Mouse (Mus musculus) MEL (cell line): ENCODE data around the gene Lrrc71. TPM values are rescaled to one million over a fixed set of nuclear protein-coding genes. Genes with fewer than 3 reads are reported as not detected.
A peak's percentile ranks its signal among the peaks of the same experiment; 100 is the strongest.

Experiments
- DNase-seq: peaks from one replicate; pipeline ENCODE4 v3.0.0; 2011; ENCODE audit warnings: low read depth, low spot score
- H3K27ac ChIP-seq: 2 replicates; pipeline ENCODE4 v1.5.1; 2012; ENCODE audit warnings: low read depth, mild to moderate bottlenecking, control low read depth, low read length, moderate library complexity; ENCODE audit not compliant: control insufficient read depth
- H3K27me3 ChIP-seq, 2 experiments: fragments of 150-350 bp in 1 of 2; sonication (generic) in 1 of 2; 2 replicates each; pipeline ENCODE4 v1.6.1; 2012; ENCODE audit warnings: low read length in 2 of 2, mild to moderate bottlenecking in 2 of 2, improper control_type of control experiment in 1 of 2, moderate library complexity in 1 of 2; ENCODE audit not compliant: insufficient read depth in 2 of 2, control insufficient read depth in 1 of 2
- H3K36me3 ChIP-seq, 2 experiments: 2 replicates each; pipeline ENCODE4 v1.6.1; 2012 to 2014; ENCODE audit warnings: low read length in 2 of 2, improper control_type of control experiment in 1 of 2, inconsistent platforms in 1 of 2, mild to moderate bottlenecking in 1 of 2; ENCODE audit not compliant: insufficient read depth in 2 of 2, control insufficient read depth in 1 of 2
- H3K4me1 ChIP-seq, 2 experiments: fragments of 150-350 bp in 1 of 2; sonication (generic) in 1 of 2; 2 replicates each; pipeline ENCODE4 v1.6.1; 2012; ENCODE audit warnings: low read length in 2 of 2, improper control_type of control experiment in 1 of 2, mild to moderate bottlenecking in 1 of 2; ENCODE audit not compliant: insufficient read depth in 2 of 2, control insufficient read depth in 1 of 2
- H3K4me3 ChIP-seq, 2 experiments: fragments of 150-350 bp in 1 of 2; sonication (generic) in 1 of 2; 2 replicates each; pipeline ENCODE4 v1.5.1; 2012; ENCODE audit warnings: low read depth in 2 of 2, low read length in 2 of 2, mild to moderate bottlenecking in 2 of 2, moderate library complexity in 2 of 2, control low read depth in 1 of 2, improper control_type of control experiment in 1 of 2; ENCODE audit not compliant: control insufficient read depth in 1 of 2, insufficient read depth in 1 of 2
- H3K79me2 ChIP-seq: 2 replicates; pipeline ENCODE4 v1.6.1; 2012; ENCODE audit warnings: mild to moderate bottlenecking, low read length, moderate library complexity; ENCODE audit not compliant: control insufficient read depth, poor library complexity, insufficient read depth
- H3K9ac ChIP-seq: 2 replicates; pipeline ENCODE4 v1.6.1; 2012; ENCODE audit warnings: low read depth, mild to moderate bottlenecking, control low read depth, low read length, moderate library complexity; ENCODE audit not compliant: control insufficient read depth, poor library complexity, severe bottlenecking
- H3K9me3 ChIP-seq: fragments of 150-350 bp; sonication (generic); replicated peaks from 2 replicates; pipeline ENCODE4 v1.6.1; 2012; ENCODE audit warnings: mild to moderate bottlenecking, low read length, improper control_type of control experiment, moderate library complexity; ENCODE audit not compliant: insufficient read depth
- CHD1 ChIP-seq: IDR thresholded peaks from 2 replicates; pipeline ENCODE4 v1.6.1; 2012; ENCODE audit warnings: low read depth, mild to moderate bottlenecking, inconsistent platforms, low read length, improper control_type of control experiment
- CTCF ChIP-seq, 3 experiments: IDR thresholded peaks in 2 of 3; conservative IDR thresholded peaks in 1 of 3; 2 replicates each; pipeline ENCODE4 v1.5.1; 2011 to 2012; ENCODE audit warnings: low read length in 3 of 3, low read depth in 2 of 3, mild to moderate bottlenecking in 2 of 3, improper control_type of control experiment in 1 of 3, inconsistent platforms in 1 of 3, mixed read lengths in 1 of 3, moderate library complexity in 1 of 3; ENCODE audit not compliant: control insufficient read depth in 1 of 3, insufficient read depth in 1 of 3, poor library complexity in 1 of 3, severe bottlenecking in 1 of 3
- EP300 ChIP-seq, 2 experiments: IDR thresholded peaks; 2 replicates each; pipeline ENCODE4 v1.6.1; 2011; ENCODE audit warnings: improper control_type of control experiment in 2 of 2, low read length in 2 of 2, low read depth in 1 of 2, mild to moderate bottlenecking in 1 of 2
- ETS1 ChIP-seq: IDR thresholded peaks from 2 replicates; pipeline ENCODE4 v1.6.1; 2012; ENCODE audit warnings: low read depth, mild to moderate bottlenecking, inconsistent platforms, low read length, improper control_type of control experiment, moderate library complexity
- GATA1 ChIP-seq: IDR thresholded peaks from 2 replicates; pipeline ENCODE4 v1.6.1; 2011; ENCODE audit warnings: low read depth, low read length, improper control_type of control experiment
- KAT2A ChIP-seq: conservative IDR thresholded peaks from 2 replicates; pipeline ENCODE4 v1.6.1; 2012; ENCODE audit warnings: low read depth, low read length, improper control_type of control experiment, inconsistent platforms
- MAFK ChIP-seq: IDR thresholded peaks from 2 replicates; pipeline ENCODE4 v1.6.1; 2011; ENCODE audit warnings: low read depth, mild to moderate bottlenecking, low read length, improper control_type of control experiment, borderline replicate concordance
- MEF2A ChIP-seq: IDR thresholded peaks from 2 replicates; pipeline ENCODE4 v1.6.1; 2014; ENCODE audit warnings: low read depth, mild to moderate bottlenecking, inconsistent platforms, low read length, improper control_type of control experiment; ENCODE audit not compliant: poor library complexity, insufficient replicate concordance, severe bottlenecking; ENCODE audit errors: extremely low read depth
- MXI1 ChIP-seq: IDR thresholded peaks from 2 replicates; pipeline ENCODE4 v1.6.1; 2011; ENCODE audit warnings: mild to moderate bottlenecking, low read depth, low read length, improper control_type of control experiment
- MYC ChIP-seq: IDR thresholded peaks from 2 replicates; pipeline ENCODE4 v1.6.1; 2011; ENCODE audit warnings: low read depth, mild to moderate bottlenecking, low read length, improper control_type of control experiment, moderate library complexity
- NELFE ChIP-seq: IDR thresholded peaks from 2 replicates; pipeline ENCODE4 v1.6.1; 2011; ENCODE audit warnings: low read depth, low read length, improper control_type of control experiment
- POLR2A ChIP-seq, 2 experiments: IDR thresholded peaks; 2 replicates each; pipeline ENCODE4 v1.6.1; 2011 to 2012; ENCODE audit warnings: low read length in 2 of 2, mild to moderate bottlenecking in 2 of 2, control low read depth in 1 of 2, improper control_type of control experiment in 1 of 2, low read depth in 1 of 2, moderate library complexity in 1 of 2; ENCODE audit not compliant: control insufficient read depth in 1 of 2, insufficient read depth in 1 of 2, poor library complexity in 1 of 2
- RAD21 ChIP-seq: IDR thresholded peaks from 2 replicates; pipeline ENCODE4 v1.6.1; 2011; ENCODE audit warnings: mild to moderate bottlenecking, low read depth, low read length, improper control_type of control experiment
- SIN3A ChIP-seq: IDR thresholded peaks from 2 replicates; pipeline ENCODE4 v1.6.1; 2012; ENCODE audit warnings: low read length, improper control_type of control experiment, inconsistent platforms
- SMC3 ChIP-seq: IDR thresholded peaks from 2 replicates; pipeline ENCODE4 v1.6.1; 2011; ENCODE audit warnings: low read depth, low read length, improper control_type of control experiment
- TBP ChIP-seq: IDR thresholded peaks from 2 replicates; pipeline ENCODE4 v1.8.0; 2011; ENCODE audit warnings: low read depth, low read length, improper control_type of control experiment
- TCF12 ChIP-seq: IDR thresholded peaks from 2 replicates; pipeline ENCODE4 v1.6.1; 2014; ENCODE audit warnings: low read depth, mild to moderate bottlenecking, inconsistent platforms, low read length, improper control_type of control experiment, moderate library complexity
- USF2 ChIP-seq, 2 experiments: IDR thresholded peaks; 2 replicates each; pipeline ENCODE4 v1.6.1; 2011 to 2012; ENCODE audit warnings: improper control_type of control experiment in 2 of 2, low read length in 2 of 2, borderline replicate concordance in 1 of 2, inconsistent platforms in 1 of 2, low read depth in 1 of 2, mild to moderate bottlenecking in 1 of 2; ENCODE audit not compliant: insufficient read depth in 1 of 2
- ZC3H11A ChIP-seq: IDR thresholded peaks from 2 replicates; pipeline ENCODE4 v1.6.1; 2012; ENCODE audit warnings: low read depth, mild to moderate bottlenecking, inconsistent platforms, low read length, improper control_type of control experiment
- ZMIZ1 ChIP-seq: IDR thresholded peaks from 2 replicates; pipeline ENCODE4 v1.6.1; 2012; ENCODE audit warnings: low read depth, mild to moderate bottlenecking, inconsistent platforms, low read length, improper control_type of control experiment, moderate library complexity
- ZNF384 ChIP-seq: IDR thresholded peaks from 2 replicates; pipeline ENCODE4 v1.6.1; 2012; ENCODE audit warnings: low read depth, mild to moderate bottlenecking, inconsistent platforms, low read length, improper control_type of control experiment
- polyA plus RNA-seq, 2 experiments: library from polyadenylated mRNA; stranded (reverse) in 1 of 2; unstranded in 1 of 2; fragments of >175 nt in 1 of 2; fragments of >200 nt in 1 of 2; gene quantifications; 2 replicates each; pipeline versions ENCODE4 v1.2.1 to v1.2.4; 2012; ENCODE audit warnings: low replicate concordance in 2 of 2, low read depth in 1 of 2; ENCODE audit not compliant: insufficient read length in 2 of 2, insufficient read depth in 1 of 2, missing spikeins in 1 of 2
- total RNA-seq: library from RNA; depleted of rRNA; stranded (reverse); fragments of 300-350 nt; gene quantifications from 2 replicates; pipeline ENCODE4 v1.2.3, GENCODE M21; 2012

Lrrc71 gene
- total and polyA plus RNA-seq, 3 experiments, result 0.04 TPM; not detected in 2

GRCm38 (mm10) chr3:87778283-87778682 lies 29.9 kb upstream of the Lrrc71 start:
- H3K27ac ChIP-seq, result no peak overlapping the region
- no peak for DNase-seq
- no peaks in the 10 kb centered on the region for H3K9me3 ChIP-seq
- no peaks in the 10 kb centered on the region for H3K36me3 ChIP-seq
- no peak overlapping the region for H3K9ac ChIP-seq
- peaks cover 9 to 10% of the 10 kb centered on the region in 2 experiments for H3K27me3 ChIP-seq
- no peaks in the 10 kb centered on the region for H3K79me2 ChIP-seq
- H3K4me1 ChIP-seq, result no peaks in the 10 kb centered on the region
- H3K4me3 ChIP-seq, result no peak overlapping the region
- no peak for TF ChIP-seq RAD21
- no peak for TF ChIP-seq KAT2A
- no peak for TF ChIP-seq CHD1
- no peak for TF ChIP-seq EP300 (IDR thresholded peaks at IDR 0.05; ENCODE audit: low read depth in 1 of 2, low read length in 2 of 2)
- no peak for TF ChIP-seq ETS1
- no peak for TF ChIP-seq NELFE
- no peak for TF ChIP-seq MXI1
- TF ChIP-seq ZMIZ1, result no peak
- TF ChIP-seq ZNF384, result no peak
- TF ChIP-seq TCF12, result no peak
- no peak for TF ChIP-seq USF2 (IDR thresholded peaks at IDR 0.05; ENCODE audit: borderline replicate concordance in 1 of 2, insufficient read depth in 1 of 2, low read depth in 1 of 2, low read length in 2 of 2)
- TF ChIP-seq TBP, result no peak
- no peak for TF ChIP-seq GATA1

DNA sequence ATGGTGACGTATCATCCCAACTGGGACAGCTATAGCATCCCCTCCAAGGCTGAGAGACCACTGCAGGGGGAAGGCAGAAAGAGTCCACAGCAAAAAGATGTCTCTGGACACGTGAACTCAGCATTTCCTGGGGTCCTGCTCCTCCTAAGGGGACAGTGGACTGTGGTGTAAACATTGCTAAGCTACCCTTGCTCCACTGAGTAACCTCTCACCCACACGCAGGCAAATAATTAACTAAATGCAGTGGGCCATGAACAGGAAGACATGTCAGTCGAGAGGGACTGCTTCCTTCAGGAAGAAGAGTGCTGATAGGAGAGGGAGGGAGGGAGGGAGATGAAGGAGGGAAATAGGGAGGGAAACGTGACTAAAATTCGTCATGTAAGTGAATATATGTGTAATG lies 22.7 kb upstream of the Lrrc71 start:
- Histone ChIP-seq H3K36me3 (no peaks in the 10 kb centered on the region), H3K9ac (no peak overlapping the region), H3K27me3 (peaks cover 6 to 10% of the 10 kb centered on the region in 2 experiments), H3K9me3 (no peaks in the 10 kb centered on the region), H3K4me1 (0 out of 4 replicates have a peak, but pooled peaks cover 0 to 3% of the 10 kb centered on the region in 2 experiments), H3K27ac (no peak overlapping the region), H3K4me3 (no peak overlapping the region), H3K79me2 (no peaks in the 10 kb centered on the region)
- TF ChIP-seq POLR2A (IDR thresholded peaks at IDR 0.05; ENCODE audit: control insufficient read depth in 1 of 2, insufficient read depth in 1 of 2, low read depth in 1 of 2, low read length in 2 of 2, poor library complexity in 1 of 2) (no peak), KAT2A (no peak), RAD21 (no peak), ETS1 (no peak)
- DNase-seq, result no peak

DNA sequence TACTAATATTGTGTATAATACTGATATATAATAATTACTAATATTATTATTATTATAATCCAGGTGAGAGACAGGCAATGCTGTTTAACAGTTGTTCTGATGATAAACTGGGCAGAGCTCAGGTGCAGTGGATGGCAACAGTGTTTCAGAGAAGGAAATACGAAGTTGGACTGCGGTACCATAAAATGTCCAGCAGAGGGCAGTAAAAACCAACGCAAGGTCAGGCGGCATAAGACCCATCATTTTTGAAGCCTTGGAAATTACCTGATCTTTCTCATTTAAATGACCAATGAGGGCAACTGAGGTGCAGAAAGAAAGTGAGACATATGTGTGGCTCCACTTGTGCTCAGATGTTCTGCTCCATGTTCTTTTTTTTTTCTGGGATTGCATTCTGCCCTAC lies 21.9 kb upstream of the Lrrc71 start:
- H3K27ac ChIP-seq, result no peak overlapping the region
- H3K36me3 ChIP-seq, result no peaks in the 10 kb centered on the region
- no peaks in the 10 kb centered on the region for H3K79me2 ChIP-seq
- H3K9ac ChIP-seq, result no peak overlapping the region
- no peak overlapping the region for H3K4me3 ChIP-seq
- peaks cover 5 to 7% of the 10 kb centered on the region in 2 experiments for H3K27me3 ChIP-seq
- no peaks in the 10 kb centered on the region for H3K9me3 ChIP-seq
- 0 out of 4 replicates have a peak, but pooled peaks cover 0 to 3% of the 10 kb centered on the region in 2 experiments for H3K4me1 ChIP-seq
- peak; percentile 80 for DNase-seq
- peak; percentile 77 to 95 (median 87) for TF ChIP-seq CTCF (IDR thresholded peaks at IDR 0.05 in 2 of 3, conservative IDR thresholded peaks at IDR 0.05 in 1 of 3; ENCODE audit: control insufficient read depth in 1 of 3, insufficient read depth in 1 of 3, low read depth in 2 of 3, low read length in 3 of 3, poor library complexity in 1 of 3, severe bottlenecking in 1 of 3)
- TF ChIP-seq MEF2A, result no peak
- TF ChIP-seq RAD21, result peak; percentile 88
- TF ChIP-seq SIN3A, result 0 out of 2 replicates have a peak, but pooled peaks have one; percentile 22
- TF ChIP-seq MAFK, result no peak
- TF ChIP-seq SMC3, result peak; percentile 87
- 0 out of 2 replicates have a peak, but pooled peaks have one; percentile 22 for TF ChIP-seq MYC
- TF ChIP-seq ZC3H11A, result peak; percentile 81
